Mouse (Mus musculus): ENCODE measurements around the gene Slit1. TPM values are rescaled to one million over a fixed set of nuclear protein-coding genes. Genes with fewer than 3 reads are reported as not detected.

Gene Slit1
- polyA plus RNA-seq, 1 experiment = 0.94 TPM

GRCm38 (mm10) chr19:41754760-41755159, 11.3 kb upstream of the Slit1 start:
- no peaks in the 10 kb centered on the region for H3K27me3 ChIP-seq (ENCODE audit: control insufficient read depth, insufficient read depth, low read length)
- no peaks in the 10 kb centered on the region for H3K4me1 ChIP-seq (replicated peaks; ENCODE audit: control insufficient read depth, insufficient read depth, low read length)
- no peaks in the 10 kb centered on the region for H3K36me3 ChIP-seq (ENCODE audit: control insufficient read depth, insufficient read depth, low read length)
- H3K4me3 ChIP-seq (ENCODE audit: control insufficient read depth, insufficient read depth, low read length) = no peak overlapping the region
- TF ChIP-seq POLR2A (IDR thresholded peaks at IDR 0.05; ENCODE audit: control insufficient read depth, extremely low read depth, insufficient read depth, low read length, poor library complexity) = no peak
- TF ChIP-seq CTCF (IDR thresholded peaks at IDR 0.05; ENCODE audit: borderline replicate concordance, control insufficient read depth, extremely low read depth, insufficient read depth, low read length, poor library complexity) = no peak
- no peak for DNase-seq
- 92% methylated on average over 15 of the region's 15 CpGs for WGBS
- H3K27ac ChIP-seq (ENCODE audit: control insufficient read depth, insufficient read depth, low read length) = no peak overlapping the region

GRCm38 (mm10) chr19:41751906-41752305, 8.4 kb upstream of the Slit1 start:
- H3K4me1 ChIP-seq (replicated peaks; ENCODE audit: control insufficient read depth, insufficient read depth, low read length) = no peaks in the 10 kb centered on the region
- no peaks in the 10 kb centered on the region for H3K36me3 ChIP-seq (ENCODE audit: control insufficient read depth, insufficient read depth, low read length)
- H3K4me3 ChIP-seq (ENCODE audit: control insufficient read depth, insufficient read depth, low read length) = no peak overlapping the region
- H3K27me3 ChIP-seq (ENCODE audit: control insufficient read depth, insufficient read depth, low read length) = no peaks in the 10 kb centered on the region
- WGBS = 88% methylated on average over 11 of the region's 11 CpGs
- no peak for DNase-seq
- H3K27ac ChIP-seq (ENCODE audit: control insufficient read depth, insufficient read depth, low read length) = no peak overlapping the region
- TF ChIP-seq POLR2A (IDR thresholded peaks at IDR 0.05; ENCODE audit: control insufficient read depth, extremely low read depth, insufficient read depth, low read length, poor library complexity) (no peak), CTCF (IDR thresholded peaks at IDR 0.05; ENCODE audit: borderline replicate concordance, control insufficient read depth, extremely low read depth, insufficient read depth, low read length, poor library complexity) (no peak)

GRCm38 (mm10) chr19:41747436-41747835, 4.0 kb upstream of the Slit1 start:
- no peaks in the 10 kb centered on the region for H3K4me1 ChIP-seq (replicated peaks; ENCODE audit: control insufficient read depth, insufficient read depth, low read length)
- DNase-seq = no peak
- H3K4me3 ChIP-seq (ENCODE audit: control insufficient read depth, insufficient read depth, low read length) = no peak overlapping the region
- 95% methylated on average over 14 of the region's 14 CpGs for WGBS
- H3K36me3 ChIP-seq (ENCODE audit: control insufficient read depth, insufficient read depth, low read length) = no peaks in the 10 kb centered on the region
- TF ChIP-seq CTCF (IDR thresholded peaks at IDR 0.05; ENCODE audit: borderline replicate concordance, control insufficient read depth, extremely low read depth, insufficient read depth, low read length, poor library complexity) (no peak), POLR2A (IDR thresholded peaks at IDR 0.05; ENCODE audit: control insufficient read depth, extremely low read depth, insufficient read depth, low read length, poor library complexity) (no peak)
- no peak overlapping the region for H3K27ac ChIP-seq (ENCODE audit: control insufficient read depth, insufficient read depth, low read length)
- H3K27me3 ChIP-seq (ENCODE audit: control insufficient read depth, insufficient read depth, low read length) = peaks cover 4% of the 10 kb centered on the region; the same call in 1 of the 2 replicates

GRCm38 (mm10) chr19:41745941-41746557, 2.6 kb upstream of the Slit1 start:
- TF ChIP-seq CTCF (IDR thresholded peaks at IDR 0.05; ENCODE audit: borderline replicate concordance, control insufficient read depth, extremely low read depth, insufficient read depth, low read length, poor library complexity) (no peak), POLR2A (IDR thresholded peaks at IDR 0.05; ENCODE audit: control insufficient read depth, extremely low read depth, insufficient read depth, low read length, poor library complexity) (no peak)
- Histone ChIP-seq H3K27me3 (ENCODE audit: control insufficient read depth, insufficient read depth, low read length) (peaks cover 4% of the 10 kb centered on the region; the same call in 1 of the 2 replicates), H3K27ac (ENCODE audit: control insufficient read depth, insufficient read depth, low read length) (no peak overlapping the region), H3K36me3 (ENCODE audit: control insufficient read depth, insufficient read depth, low read length) (no peaks in the 10 kb centered on the region), H3K4me1 (replicated peaks; ENCODE audit: control insufficient read depth, insufficient read depth, low read length) (no peaks in the 10 kb centered on the region), H3K4me3 (ENCODE audit: control insufficient read depth, insufficient read depth, low read length) (no peak overlapping the region)
- no peak for DNase-seq
- 78% methylated on average over 15 of the region's 15 CpGs for WGBS

DNA sequence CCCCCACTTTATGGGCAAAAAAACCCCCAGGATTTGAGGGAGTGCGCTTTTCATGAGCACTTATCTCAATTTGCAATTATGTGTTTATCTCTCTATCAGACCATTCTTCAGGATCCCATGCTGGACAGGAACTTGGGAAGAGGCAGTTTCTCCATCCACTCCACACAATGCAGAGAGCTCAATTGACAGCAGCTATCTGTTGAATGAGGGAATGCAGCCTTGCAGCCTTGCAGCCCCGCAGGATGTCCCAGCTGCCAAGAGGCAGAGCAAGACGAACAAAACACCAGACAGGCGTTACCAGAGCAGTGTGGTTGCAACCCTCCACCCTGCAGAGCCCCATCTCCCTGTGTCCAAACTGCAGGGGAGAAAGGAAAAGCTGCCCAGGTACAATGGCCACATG, 4.6 kb downstream of the Slit1 start:
- WGBS = 42% methylated on average over 4 of the region's 4 CpGs
- peaks cover 4% of the 10 kb centered on the region; the same call in 1 of the 2 replicates for H3K27me3 ChIP-seq (ENCODE audit: control insufficient read depth, insufficient read depth, low read length)

DNA sequence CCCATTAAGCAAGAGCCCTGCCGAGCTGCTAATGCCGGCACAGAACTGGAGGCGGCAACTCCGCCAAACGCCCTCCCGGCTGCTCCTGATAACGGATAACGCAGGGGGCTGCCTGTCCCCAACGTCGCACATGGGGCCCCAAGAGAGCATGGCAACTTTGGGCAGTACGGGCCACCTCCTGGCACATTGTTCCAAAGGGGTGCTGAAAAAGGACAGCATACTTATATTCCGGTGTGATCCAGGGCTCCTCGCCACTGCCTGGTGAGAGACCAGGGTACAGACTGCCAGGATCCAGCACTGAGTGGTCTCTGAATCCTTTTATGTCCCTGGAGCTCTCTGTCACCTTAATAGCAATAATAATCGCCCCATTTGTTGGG, 5.0 kb downstream of the Slit1 start:
- no peak for DNase-seq
- H3K27me3 ChIP-seq (ENCODE audit: control insufficient read depth, insufficient read depth, low read length) = peaks cover 2% of the 10 kb centered on the region; the same call in 1 of the 2 replicates
- 24% methylated on average over 14 of the region's 14 CpGs for WGBS

More for the DNA sequence above, 4.6 kb downstream of the Slit1 start:
- H3K27ac ChIP-seq (ENCODE audit: control insufficient read depth, insufficient read depth, low read length) = no peak overlapping the region
- H3K36me3 ChIP-seq (ENCODE audit: control insufficient read depth, insufficient read depth, low read length) = no peaks in the 10 kb centered on the region
- no peak overlapping the region for H3K4me3 ChIP-seq (ENCODE audit: control insufficient read depth, insufficient read depth, low read length)
- no peak for DNase-seq
- TF ChIP-seq CTCF (IDR thresholded peaks at IDR 0.05; ENCODE audit: borderline replicate concordance, control insufficient read depth, extremely low read depth, insufficient read depth, low read length, poor library complexity) = no peak
- no peak for TF ChIP-seq POLR2A (IDR thresholded peaks at IDR 0.05; ENCODE audit: control insufficient read depth, extremely low read depth, insufficient read depth, low read length, poor library complexity)
- H3K4me1 ChIP-seq (replicated peaks; ENCODE audit: control insufficient read depth, insufficient read depth, low read length) = no peaks in the 10 kb centered on the region

More for the DNA sequence above, 5.0 kb downstream of the Slit1 start:
- no peaks in the 10 kb centered on the region for H3K4me1 ChIP-seq (replicated peaks; ENCODE audit: control insufficient read depth, insufficient read depth, low read length)
- H3K36me3 ChIP-seq (ENCODE audit: control insufficient read depth, insufficient read depth, low read length) = no peaks in the 10 kb centered on the region
- H3K27ac ChIP-seq (ENCODE audit: control insufficient read depth, insufficient read depth, low read length) = no peak overlapping the region
- no peak for TF ChIP-seq POLR2A (IDR thresholded peaks at IDR 0.05; ENCODE audit: control insufficient read depth, extremely low read depth, insufficient read depth, low read length, poor library complexity)
- no peak for TF ChIP-seq CTCF (IDR thresholded peaks at IDR 0.05; ENCODE audit: borderline replicate concordance, control insufficient read depth, extremely low read depth, insufficient read depth, low read length, poor library complexity)
- H3K4me3 ChIP-seq (ENCODE audit: control insufficient read depth, insufficient read depth, low read length) = no peak overlapping the region
